Mouse (Mus musculus): ENCODE results near the gene Lrrc45. TPM values are rescaled to one million over a fixed set of nuclear protein-coding genes. Genes with fewer than 3 reads are reported as not detected.

Lrrc45 gene
- total RNA-seq, 2 experiments from 2014 or later, result 5.2 to 5.4 TPM

- intact Hi-C loops (cut with DNase I; ENCODE audit: low total_unique reads), result no loop called here
- peak; percentile 73 for DNase-seq
Observed at GRCm38 (mm10) chr11:120697741-120698140, 16.0 kb upstream of the Lrrc45 start.

GRCm38 (mm10) chr11:120703696-120704454, 9.8 kb upstream of the Lrrc45 start:
- no peak for DNase-seq
- intact Hi-C loops (cut with DNase I; ENCODE audit: low total_unique reads), result no loop called here

- intact Hi-C loops (cut with DNase I; ENCODE audit: low total_unique reads), result no loop called here
- no peak for DNase-seq
Observed at GRCm38 (mm10) chr11:120704486-120705325, 9.0 kb upstream of the Lrrc45 start.

- intact Hi-C loops (cut with DNase I; ENCODE audit: low total_unique reads), result no loop called here
- no peak for DNase-seq
Observed at GRCm38 (mm10) chr11:120706120-120706519, 7.6 kb upstream of the Lrrc45 start.

GRCm38 (mm10) chr11:120707225-120707624, 6.5 kb upstream of the Lrrc45 start:
- DNase-seq, result no peak
- intact Hi-C loops (cut with DNase I; ENCODE audit: low total_unique reads), result no loop called here

DNA sequence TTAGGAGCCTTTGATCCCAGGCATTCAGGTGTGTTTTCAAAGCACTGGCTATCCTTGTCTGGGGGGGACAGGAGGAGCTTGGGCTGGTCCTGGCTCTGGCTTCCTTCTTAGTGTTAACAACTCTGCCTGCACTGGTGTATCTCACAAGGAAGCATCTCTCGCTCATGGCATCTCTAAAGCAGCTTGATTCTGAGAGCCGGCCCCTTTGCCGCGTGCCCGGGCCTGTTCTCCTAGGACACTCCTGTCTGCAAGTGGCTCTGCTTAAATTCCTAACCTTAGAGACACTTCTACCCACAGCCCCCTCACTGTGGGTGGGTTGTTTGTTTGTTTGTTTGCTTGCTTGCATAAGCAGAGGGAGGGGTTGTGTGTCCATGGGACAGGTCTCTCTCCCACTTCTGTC, 5.8 kb upstream of the Lrrc45 start:
- intact Hi-C loops (cut with DNase I; ENCODE audit: low total_unique reads), result no loop called here
- DNase-seq, result no peak

GRCm38 (mm10) chr11:120709551-120709950, 4.2 kb upstream of the Lrrc45 start:
- DNase-seq, result no peak

GRCm38 (mm10) chr11:120710672-120711071, 3.1 kb upstream of the Lrrc45 start:
- DNase-seq, result no peak
- intact Hi-C loops (cut with DNase I; ENCODE audit: low total_unique reads), result loop anchor here (2.0 kb wide), 1 partner anchor 50 kb away; the partner anchor contains the start of gene Notum

More at GRCm38 (mm10) chr11:120709551-120709950, 4.2 kb upstream of the Lrrc45 start:
- intact Hi-C loops (cut with DNase I; ENCODE audit: low total_unique reads), result no loop called here

DNA sequence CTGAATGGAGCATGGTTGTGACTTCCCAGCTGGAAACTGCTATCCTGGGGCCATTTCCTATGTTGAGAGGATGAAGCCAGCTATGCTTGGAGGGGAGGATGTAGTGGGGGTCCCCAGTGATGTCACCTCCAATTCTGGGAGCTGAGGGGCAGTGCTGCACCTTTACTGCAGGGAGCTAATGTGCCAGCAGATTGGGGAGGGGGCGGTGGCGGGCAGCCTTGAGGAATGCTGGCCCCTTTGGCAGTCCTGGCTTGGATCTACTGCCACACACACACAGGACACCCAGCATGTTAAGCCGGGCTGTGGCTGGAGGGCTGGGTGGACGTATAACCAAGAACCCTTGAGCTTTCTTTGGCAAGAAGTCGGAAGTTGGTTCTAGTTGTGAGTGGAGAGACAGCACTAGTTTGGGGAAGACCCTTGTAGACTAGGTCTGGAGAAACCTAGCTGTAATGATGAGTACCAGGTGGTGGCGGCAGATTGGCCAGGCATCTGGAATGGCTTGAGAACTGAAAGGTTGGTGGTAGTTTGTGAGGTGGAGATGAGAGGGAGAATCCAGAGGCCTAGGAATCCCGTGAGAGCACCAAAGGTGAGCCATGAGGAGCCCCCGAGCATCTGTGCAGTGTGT, 1.6 kb upstream of the Lrrc45 start:
- DNase-seq, result no peak
- intact Hi-C loops (cut with DNase I; ENCODE audit: low total_unique reads), result loop anchor here (2.0 kb wide), 1 partner anchor 51 kb away; the partner anchor contains the start of gene Notum

DNA sequence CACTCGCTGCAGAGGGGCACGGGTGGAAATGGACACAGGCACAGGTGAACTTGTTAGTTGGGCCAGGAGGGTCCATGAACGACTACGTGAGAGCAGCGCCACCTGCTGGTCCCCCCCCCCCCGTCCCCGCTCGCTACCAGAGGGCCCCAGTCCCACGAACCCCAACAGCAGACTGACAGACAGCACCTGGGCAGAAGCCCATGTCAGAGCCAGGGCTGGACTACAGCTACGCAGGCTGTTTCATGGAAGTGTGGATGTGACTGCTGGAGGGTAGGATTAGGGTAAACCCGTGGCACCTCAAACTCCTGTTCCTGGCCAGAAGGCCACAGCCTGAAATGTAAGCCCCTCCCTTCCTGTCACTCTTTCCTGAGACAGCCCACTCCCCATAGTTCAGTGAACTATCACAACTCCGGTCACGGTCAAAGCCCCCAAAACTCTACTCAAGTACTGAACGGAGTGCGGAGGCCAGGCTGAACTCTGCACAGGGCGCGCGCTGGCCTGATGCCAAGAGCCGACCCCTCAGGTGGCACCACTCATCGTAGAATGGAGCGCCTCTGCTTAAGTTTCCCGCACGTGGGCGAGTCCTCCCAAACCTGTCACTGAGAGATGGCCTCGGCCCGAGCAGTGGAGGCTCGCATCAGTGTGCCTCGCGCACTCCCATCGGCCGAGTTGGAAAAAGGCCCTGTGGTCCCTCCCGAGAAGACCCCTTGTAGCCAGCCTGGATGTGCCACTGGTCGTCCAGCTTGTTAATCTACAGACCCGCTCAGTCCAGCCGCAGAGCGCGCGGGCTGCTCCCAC, 755 bp upstream of the Lrrc45 start:
- peak; percentile 60 for DNase-seq
- intact Hi-C loops (cut with DNase I; ENCODE audit: low total_unique reads), result no loop called here

DNA sequence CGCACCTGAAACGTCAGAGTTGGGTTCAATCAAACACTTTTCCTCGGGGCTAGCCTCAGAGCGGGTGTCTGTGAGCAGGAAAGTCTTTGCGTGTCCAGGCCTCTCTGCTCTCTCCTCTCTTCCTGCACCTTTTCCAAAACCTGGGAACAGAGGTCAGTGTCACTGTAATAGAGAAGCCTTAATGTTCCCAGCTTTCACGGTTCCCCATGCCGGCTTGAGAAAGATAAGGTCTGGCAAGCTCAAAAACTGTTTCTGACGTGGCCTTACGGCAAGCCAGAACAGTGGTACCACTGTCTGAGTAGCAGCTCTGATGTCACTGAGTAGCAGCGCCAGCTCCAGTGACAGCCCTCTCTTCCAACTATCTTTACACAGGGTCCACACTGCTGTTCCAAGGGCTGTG, 821 bp downstream of the Lrrc45 start:
- intact Hi-C loops (cut with DNase I; ENCODE audit: low total_unique reads), result no loop called here

GRCm38 (mm10) chr11:120715131-120715530, 1.4 kb downstream of the Lrrc45 start:
- DNase-seq, result no peak
- intact Hi-C loops (cut with DNase I; ENCODE audit: low total_unique reads), result no loop called here

More for the DNA sequence above, 821 bp downstream of the Lrrc45 start:
- no peak for DNase-seq

GRCm38 (mm10) chr11:120719242-120719641, 5.5 kb downstream of the Lrrc45 start:
- intact Hi-C loops (cut with DNase I; ENCODE audit: low total_unique reads), result loop anchor here (2.0 kb wide), 1 partner anchor 62 kb away; no protein-coding TSS in a partner anchor
- DNase-seq, result no peak

DNA sequence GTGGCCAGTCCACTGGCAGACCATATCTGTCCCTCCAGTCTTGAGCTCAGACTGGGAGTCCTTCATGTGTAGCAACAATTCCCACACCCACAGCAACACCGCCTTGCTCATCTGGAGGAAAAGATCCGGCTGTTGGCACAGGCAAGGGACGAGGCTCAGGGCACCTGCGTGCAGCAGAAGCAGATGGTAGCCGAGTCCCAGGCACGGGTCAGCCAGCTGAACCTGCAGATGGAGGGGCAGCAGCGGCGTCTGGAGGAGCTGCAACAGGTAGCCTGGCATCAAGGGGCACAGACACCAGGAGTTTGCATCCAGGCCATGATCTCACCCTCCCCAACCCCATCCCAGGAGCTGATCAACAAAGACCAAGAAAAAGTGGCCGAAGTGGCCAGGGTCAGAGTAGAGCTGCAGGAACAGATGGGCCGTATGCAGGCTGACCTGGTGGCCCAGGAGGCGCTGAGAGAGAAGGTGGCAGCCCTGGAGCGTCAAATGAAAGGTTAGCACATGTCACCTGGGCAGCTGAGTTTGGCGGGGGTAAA, 6.2 kb downstream of the Lrrc45 start:
- no peak for DNase-seq
- intact Hi-C loops (cut with DNase I; ENCODE audit: low total_unique reads), result loop anchor here (2.0 kb wide), 2 partner anchors 55 to 61 kb away; no protein-coding TSS in a partner anchor

DNA sequence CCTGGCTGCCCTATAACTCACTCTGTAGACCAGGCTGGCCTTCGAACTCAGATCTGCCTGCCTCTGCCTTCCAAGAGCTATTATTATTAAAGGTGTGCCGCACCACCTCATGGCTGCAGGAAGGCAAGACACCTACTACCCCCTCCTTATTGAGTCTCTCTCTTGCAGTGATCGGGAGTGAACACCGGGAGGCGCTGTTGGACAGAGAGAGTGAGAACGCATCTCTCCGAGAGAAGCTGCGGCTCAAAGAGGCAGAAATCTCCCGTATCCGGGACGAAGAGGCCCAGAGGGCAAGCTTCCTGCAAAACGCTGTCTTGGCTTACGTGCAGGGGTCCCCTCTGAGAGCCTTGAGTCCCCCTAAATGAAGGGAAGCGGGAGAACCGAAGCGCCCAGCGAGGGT, 6.7 kb downstream of the Lrrc45 start:
- intact Hi-C loops (cut with DNase I; ENCODE audit: low total_unique reads), result loop anchor here (2.0 kb wide), 1 partner anchor 54 kb away; no protein-coding TSS in a partner anchor
- peak; percentile 89 for DNase-seq

DNA sequence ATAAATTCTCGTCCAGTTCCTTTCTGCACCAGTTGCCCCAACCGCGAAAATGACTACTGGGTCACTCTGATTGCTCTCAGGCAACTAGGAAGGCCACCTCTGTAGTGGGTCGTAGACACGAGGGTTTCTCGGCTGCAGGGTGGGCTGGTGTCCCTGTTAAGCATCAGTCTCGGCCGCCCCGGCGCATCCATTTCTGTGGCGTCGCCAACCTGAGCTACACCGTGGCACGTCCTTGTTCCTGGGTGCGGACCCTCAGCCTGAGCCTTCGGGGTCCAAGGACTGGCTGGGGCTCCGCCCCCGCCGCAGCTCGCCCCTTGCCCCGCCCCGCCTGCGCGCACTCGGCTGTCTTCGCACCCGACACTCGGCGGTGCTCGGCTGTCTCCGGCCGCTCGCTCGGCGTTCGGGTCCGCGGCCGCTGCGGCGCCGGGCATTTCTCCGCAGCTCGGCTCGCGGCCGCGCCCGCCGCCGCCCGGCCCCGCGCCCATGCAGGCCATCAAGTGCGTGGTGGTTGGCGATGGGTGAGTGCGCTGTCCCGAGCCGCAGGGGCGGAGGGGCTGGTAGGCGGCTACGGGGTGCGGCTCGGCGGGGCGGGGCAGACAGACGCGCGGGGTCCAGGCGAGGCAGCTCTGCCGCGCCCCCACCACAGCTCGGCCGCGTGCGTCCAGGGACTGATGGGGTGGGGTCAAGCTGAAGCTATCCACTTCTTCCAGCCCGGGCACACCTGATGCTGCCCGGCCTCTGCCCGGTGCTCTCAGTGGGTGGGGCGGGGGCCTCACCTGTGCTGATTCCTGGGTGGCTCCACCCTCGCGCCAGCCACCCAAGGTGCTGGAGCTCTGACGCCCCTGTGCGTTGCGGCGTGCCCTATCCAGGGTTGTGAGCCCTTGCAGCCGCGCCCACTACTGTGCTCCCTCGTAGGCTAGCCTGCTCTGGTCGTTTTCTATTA, 7.7 kb downstream of the Lrrc45 start, which contains the start of gene Rac3:
Rac3 (plus strand) TSS at position 347 of the 943 bp plus-strand sequence.
- intact Hi-C loops (cut with DNase I; ENCODE audit: low total_unique reads), result loop anchor here (2.0 kb wide), 1 partner anchor 53 kb away; no protein-coding TSS in a partner anchor

GRCm38 (mm10) chr11:120722067-120722630, 8.4 kb downstream of the Lrrc45 start:
- intact Hi-C loops (cut with DNase I; ENCODE audit: low total_unique reads), result no loop called here
- no peak for DNase-seq

More for the DNA sequence above, 7.7 kb downstream of the Lrrc45 start, which contains the start of gene Rac3:
- peak; percentile 67 for DNase-seq
